Mouse (Mus musculus): ENCODE results near the gene Sptbn4. TPM values are rescaled to one million over a fixed set of nuclear protein-coding genes. Genes with fewer than 3 reads are reported as not detected.

Gene Sptbn4
- total RNA-seq, 4 experiments from 2014 or later: 0.22 to 0.49 (median 0.30) TPM

DNA sequence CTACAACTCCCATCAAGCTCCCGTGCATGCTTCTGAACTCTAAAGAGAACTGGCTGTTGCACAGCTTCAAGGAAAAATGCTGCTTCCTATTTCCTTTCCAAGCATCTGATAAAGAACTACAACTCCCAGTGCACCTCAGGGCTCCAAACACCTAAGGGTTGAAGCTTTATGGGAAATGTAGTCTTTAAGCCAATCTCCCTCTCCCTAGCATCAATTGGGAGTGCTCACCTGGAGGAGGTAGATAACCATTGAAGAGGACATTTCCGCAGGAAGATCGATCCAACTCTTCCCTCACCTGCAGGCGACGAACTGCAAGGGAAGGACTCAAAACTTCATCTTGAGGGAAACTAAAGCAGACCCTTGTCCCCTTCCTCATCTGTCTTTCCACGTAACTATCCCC, 93.3 kb downstream of the Sptbn4 start:
- DNase-seq (ENCODE audit: low spot score): peak; percentile 63

DNA sequence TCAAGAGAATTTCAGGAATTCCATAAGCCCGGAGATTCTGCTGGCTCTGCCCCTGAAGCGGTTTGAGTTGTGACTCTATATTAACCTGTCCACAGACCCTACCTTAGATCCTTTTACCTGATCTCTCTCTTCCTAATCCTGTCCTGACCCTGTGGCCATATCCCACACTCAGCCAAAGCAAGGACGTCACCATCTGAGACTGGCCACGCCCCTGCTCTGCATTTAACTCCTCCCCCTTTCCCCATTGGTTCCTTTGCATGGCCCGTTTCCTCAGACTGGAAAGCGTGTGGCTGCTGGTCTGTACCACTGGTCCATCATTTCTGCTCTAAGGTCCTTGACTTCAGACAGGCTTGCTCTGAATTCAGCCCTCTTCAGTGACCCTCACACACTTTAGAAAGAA, 102.0 kb downstream of the Sptbn4 start:
- no peak for DNase-seq (ENCODE audit: low spot score)

- DNase-seq (ENCODE audit: low spot score): no peak
Measured at GRCm38 (mm10) chr7:27342595-27342994, 104.9 kb downstream of the Sptbn4 start.

- DNase-seq (ENCODE audit: low spot score): no peak
Measured at GRCm38 (mm10) chr7:27339519-27339918, 108.0 kb downstream of the Sptbn4 start.

DNA sequence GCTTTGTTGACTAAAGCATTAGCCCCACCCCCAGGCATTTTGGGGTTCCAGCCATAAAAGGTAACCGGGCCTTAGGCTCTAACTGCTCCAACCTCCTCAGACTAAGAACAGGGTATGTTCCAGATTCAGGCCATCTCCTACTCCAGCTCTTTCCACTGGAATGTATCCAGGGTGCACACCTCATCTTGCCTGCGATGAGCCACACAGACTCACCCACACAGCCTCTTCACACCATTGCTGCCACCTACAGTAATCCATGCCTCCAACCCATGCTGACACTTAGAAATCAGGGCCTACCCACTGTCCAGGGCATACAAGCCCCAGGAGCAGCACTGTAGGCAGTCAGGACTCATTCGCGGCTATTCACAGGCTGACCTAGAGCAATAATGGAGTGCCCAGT, 108.4 kb downstream of the Sptbn4 start:
- DNase-seq (ENCODE audit: low spot score): no peak

GRCm38 (mm10) chr7:27337175-27337853, 110.2 kb downstream of the Sptbn4 start, which contains the start of gene Ltbp4:
Gene Ltbp4 (minus strand): TSS chr7:27337692.
- DNase-seq (ENCODE audit: low spot score): no peak

- DNase-seq (ENCODE audit: low spot score): peak; percentile 93
Measured at GRCm38 (mm10) chr7:27335928-27336823, 111.3 kb downstream of the Sptbn4 start.

GRCm38 (mm10) chr7:27335011-27335720, 112.3 kb downstream of the Sptbn4 start:
- no peak for DNase-seq (ENCODE audit: low spot score)

- DNase-seq (ENCODE audit: low spot score): peak; percentile 84
Measured at GRCm38 (mm10) chr7:27334405-27334911, 113.0 kb downstream of the Sptbn4 start.

DNA sequence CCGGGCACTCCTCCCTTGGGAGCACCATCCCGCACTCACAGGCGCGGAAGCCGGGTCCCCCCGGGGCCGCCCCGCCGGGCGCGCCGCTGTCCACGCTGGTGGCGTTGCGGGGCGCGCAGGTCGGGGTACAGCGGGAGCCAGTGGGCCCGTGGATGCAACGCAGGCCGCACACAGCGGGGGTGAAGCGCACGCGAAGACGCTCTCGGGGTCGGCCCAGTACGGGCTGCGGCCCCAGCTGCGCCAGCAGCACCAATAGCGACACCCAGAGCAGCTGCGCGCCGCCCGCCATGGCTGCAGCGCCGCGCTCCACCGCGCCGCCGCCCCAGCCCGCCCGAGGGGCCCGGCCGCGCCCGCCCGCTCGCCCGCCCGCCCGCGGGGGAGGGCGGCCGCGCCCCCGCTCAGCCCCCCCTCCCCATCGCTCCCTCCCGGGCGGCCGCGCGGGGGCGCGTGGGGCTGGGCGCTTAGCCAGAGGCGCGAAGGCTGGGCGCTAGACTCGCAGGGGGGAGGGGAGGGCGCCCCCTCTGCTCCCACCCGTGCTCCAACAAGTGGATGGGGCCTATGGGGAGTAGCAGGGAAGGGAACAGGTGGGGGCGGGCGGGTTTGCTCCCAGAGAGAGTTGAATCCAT, 114.1 kb downstream of the Sptbn4 start:
- no peak for DNase-seq (ENCODE audit: low spot score)

GRCm38 (mm10) chr7:27332353-27333199, 114.9 kb downstream of the Sptbn4 start:
- DNase-seq (ENCODE audit: low spot score): peak; percentile 92

DNA sequence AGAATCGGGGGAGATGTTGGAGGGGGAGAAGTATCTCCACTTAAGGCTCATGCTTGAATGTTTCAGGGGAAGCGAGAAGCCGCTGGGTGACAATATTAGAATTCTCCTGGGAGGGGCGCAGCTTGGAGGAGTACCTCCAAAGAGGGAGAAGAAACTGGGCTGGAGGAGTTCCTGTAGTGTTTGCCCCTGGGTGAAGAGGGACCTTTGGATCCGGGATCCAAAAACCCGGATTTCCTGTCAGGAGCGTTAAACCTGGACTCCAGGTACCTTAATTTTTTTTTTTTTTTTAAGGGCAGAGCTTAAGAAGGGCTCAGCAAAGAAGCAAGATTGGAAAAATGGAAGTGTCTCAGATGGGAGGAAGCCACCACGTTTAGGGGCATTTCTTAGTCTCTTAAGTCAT, 115.6 kb downstream of the Sptbn4 start:
- no peak for DNase-seq (ENCODE audit: low spot score)

GRCm38 (mm10) chr7:27331541-27331851, 116.0 kb downstream of the Sptbn4 start:
- peak; percentile 73 for DNase-seq (ENCODE audit: low spot score)

GRCm38 (mm10) chr7:27330709-27331540, 116.6 kb downstream of the Sptbn4 start:
- peak; percentile 93 for DNase-seq (ENCODE audit: low spot score)

GRCm38 (mm10) chr7:27329981-27330380, 117.5 kb downstream of the Sptbn4 start:
- no peak for DNase-seq (ENCODE audit: low spot score)

- no peak for DNase-seq (ENCODE audit: low spot score)
Measured at GRCm38 (mm10) chr7:27329326-27329947, 118.0 kb downstream of the Sptbn4 start.

GRCm38 (mm10) chr7:27328648-27329047, 118.8 kb downstream of the Sptbn4 start:
- DNase-seq (ENCODE audit: low spot score): no peak

DNA sequence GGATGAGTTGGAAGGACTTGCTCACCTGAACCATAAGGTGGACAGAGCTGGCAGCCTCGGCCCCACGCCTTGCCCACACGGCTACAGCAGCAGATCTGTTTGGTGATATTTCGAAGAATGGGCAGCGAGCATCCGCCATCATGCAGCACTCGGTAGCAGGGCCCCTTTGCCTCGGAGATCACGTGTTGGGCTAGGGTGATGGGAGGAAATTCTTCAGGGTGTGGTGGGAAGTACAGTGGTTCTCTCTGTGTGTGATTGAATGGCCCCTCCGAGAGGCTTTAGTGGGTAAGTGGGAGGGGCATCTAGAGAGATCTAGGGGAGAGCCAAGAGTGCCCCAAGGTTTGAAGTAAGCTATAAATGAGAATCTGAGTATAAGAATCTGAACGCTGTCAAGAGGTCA, 119.3 kb downstream of the Sptbn4 start:
- DNase-seq (ENCODE audit: low spot score): no peak

GRCm38 (mm10) chr7:27327500-27327899, 120.0 kb downstream of the Sptbn4 start:
- no peak for DNase-seq (ENCODE audit: low spot score)
